ENCODE assay signal across 24 mouse cellular contexts in the genomic region with DNA sequence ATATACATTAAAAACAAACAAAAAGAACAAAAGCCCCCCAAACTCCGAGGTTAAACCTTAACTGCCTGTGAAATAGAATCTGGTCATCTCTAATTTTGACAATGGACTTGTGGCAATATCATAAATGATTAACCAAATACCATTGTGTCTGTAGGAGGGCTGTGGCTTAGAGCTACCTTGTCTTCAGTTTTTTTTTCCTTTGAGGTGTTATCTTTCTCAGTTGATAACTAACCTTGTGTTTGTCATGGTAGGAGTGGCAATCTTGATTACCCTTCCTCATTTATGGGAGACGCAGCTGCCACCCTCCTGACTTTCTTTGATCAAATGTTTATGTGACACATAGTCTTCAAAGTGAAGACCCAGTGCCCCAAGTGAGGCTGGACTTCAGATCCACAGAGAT.
"Had no signal": no experiment of that assay in that cellular context is flagged by ENCODE, and none has a peak within 500 bp of the region (broad histone marks: within the 10 kb centered on the region; RNA-seq: fewer than 3 reads in every experiment).

No protein-coding gene starts in this region.

- H3K4me2 ChIP-seq: forebrain, embryonic 15.5 days; heart, embryonic 13.5 days; heart, embryonic 15.5 days; hindbrain, embryonic 13.5 days; hindbrain, embryonic 15.5 days; kidney, embryonic 15.5 days; limb, embryonic 12.5 days had no signal

- H3K27ac ChIP-seq: forebrain, embryonic 15.5 days; heart, embryonic 10.5 days; heart, embryonic 13.5 days; heart, embryonic 15.5 days; hindbrain, embryonic 13.5 days; hindbrain, embryonic 15.5 days; hindbrain, postnatal 0 days; kidney, embryonic 15.5 days; kidney, postnatal 0 days; left cerebral cortex, adult 2 months; limb, embryonic 10.5 days; limb, embryonic 12.5 days had no signal

- ATAC-seq: forebrain, embryonic 15.5 days; forebrain, postnatal 0 days; hindbrain, postnatal 0 days had no signal

- H3K9ac ChIP-seq: forebrain, embryonic 15.5 days; forebrain, postnatal 0 days; heart, embryonic 13.5 days; heart, embryonic 15.5 days; hindbrain, embryonic 13.5 days; hindbrain, embryonic 15.5 days; kidney, embryonic 15.5 days; limb, embryonic 12.5 days had no signal

- H3K27me3 ChIP-seq: forebrain, embryonic 15.5 days; heart, embryonic 13.5 days; heart, embryonic 15.5 days; hindbrain, embryonic 13.5 days; hindbrain, embryonic 15.5 days; kidney, embryonic 15.5 days; limb, embryonic 12.5 days had no signal

- H3K36me3 ChIP-seq: forebrain, embryonic 15.5 days; heart, embryonic 10.5 days; heart, embryonic 13.5 days; heart, embryonic 15.5 days; hindbrain, embryonic 13.5 days; hindbrain, embryonic 15.5 days; kidney, embryonic 15.5 days; limb, embryonic 10.5 days; limb, embryonic 12.5 days had no signal

- H3K4me1 ChIP-seq: hindbrain, embryonic 13.5 days; hindbrain, embryonic 15.5 days had no signal

- DNase-seq: forebrain, postnatal 0 days; gastrocnemius, postnatal 14 days; gastrocnemius, postnatal 36 days; heart, adult 18-20 months; heart, postnatal 14 days; heart, postnatal 36 days; kidney, adult 11 months; kidney, adult 2 months; kidney, adult 9 months; kidney, postnatal 14 days; kidney, postnatal 36 days; liver had no signal

- H3K9me3 ChIP-seq: forebrain, embryonic 15.5 days; heart, embryonic 10.5 days; heart, embryonic 13.5 days; heart, embryonic 15.5 days; hindbrain, embryonic 13.5 days; hindbrain, embryonic 15.5 days; kidney, embryonic 15.5 days; limb, embryonic 10.5 days; limb, embryonic 12.5 days had no signal

- H3K4me3 ChIP-seq: forebrain, embryonic 15.5 days; heart, embryonic 10.5 days; heart, embryonic 13.5 days; heart, embryonic 15.5 days; hindbrain, embryonic 13.5 days; hindbrain, embryonic 15.5 days; kidney, embryonic 15.5 days; left cerebral cortex, adult 2 months; limb, embryonic 10.5 days; limb, embryonic 12.5 days had no signal
